Mouse (Mus musculus) thymus, adult 2 months (tissue): ENCODE data around the gene Sspo.

Source experiments
- CTCF ChIP-seq: fragments of 200-500 bp; IDR thresholded peaks from 2 replicates; pipeline ENCODE4 v1.5.1; 2012; ENCODE audit warnings: mild to moderate bottlenecking, control low read depth, low read length, moderate library complexity, borderline replicate concordance; ENCODE audit not compliant: control insufficient read depth, poor library complexity, insufficient read depth; ENCODE audit errors: extremely low read depth
- POLR2A ChIP-seq: fragments of 200-500 bp; IDR thresholded peaks from 2 replicates; pipeline ENCODE4 v1.6.1; 2012; ENCODE audit warnings: mild to moderate bottlenecking, low read length, control low read depth, moderate library complexity; ENCODE audit not compliant: control insufficient read depth, poor library complexity, insufficient read depth; ENCODE audit errors: extremely low read depth

DNA sequence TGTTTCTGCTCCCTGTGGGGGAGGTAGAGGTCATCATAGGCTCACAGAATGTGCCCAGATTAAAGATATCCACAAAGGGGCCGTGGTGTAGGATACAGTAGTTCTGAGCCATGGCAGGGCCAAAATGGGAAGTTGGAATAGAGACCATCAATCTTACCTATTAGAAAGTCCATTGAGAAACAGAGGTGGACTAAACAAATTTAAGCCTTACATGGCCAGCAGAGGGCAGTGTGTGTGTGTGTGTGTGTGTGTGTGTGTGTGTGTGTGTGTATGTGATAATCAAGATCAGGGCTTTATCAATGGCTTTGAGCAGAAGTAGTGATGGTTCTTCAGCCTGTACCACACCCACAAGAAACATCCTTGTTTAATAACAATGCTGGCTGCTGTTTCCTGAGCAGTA, 98.2 kb downstream of the Sspo start:
- TF ChIP-seq POLR2A: no peak
- no peak for TF ChIP-seq CTCF
